Comparison of ENCODE assay signal across 12 mouse cellular contexts in the genomic region with DNA sequence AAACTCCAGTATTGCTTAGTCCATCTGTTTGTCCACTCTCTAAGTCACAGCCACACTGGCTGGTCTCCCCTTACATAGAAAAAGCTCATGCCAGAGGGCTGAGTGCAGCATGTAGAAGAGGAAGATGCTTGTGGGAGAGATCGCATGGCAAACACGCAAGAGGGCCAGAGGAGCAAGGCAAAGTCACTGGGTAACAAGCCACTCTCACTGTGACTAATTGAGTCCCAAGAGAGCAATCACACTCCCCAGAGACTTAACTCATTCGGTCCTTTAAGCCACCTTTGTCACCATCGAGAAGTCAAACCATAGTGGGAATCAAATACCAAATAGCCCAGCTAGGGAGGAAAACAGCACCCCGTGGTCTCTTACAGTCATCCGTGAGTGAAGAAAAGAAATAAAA.
"Had no signal": no experiment of that assay in that cellular context is flagged by ENCODE, and none has a peak within 500 bp of the region (broad histone marks: within the 10 kb centered on the region; RNA-seq: fewer than 3 reads in every experiment).

No protein-coding gene starts in this region.

- H3K36me3 ChIP-seq: limb, embryonic 15.5 days; liver, embryonic 12.5 days had no signal

- H3K27me3 ChIP-seq: limb, embryonic 15.5 days had no signal

- DNase-seq: kidney, adult 8-10 months; kidney, postnatal 25 days; layer of hippocampus, adult 9-11 months; layer of hippocampus, postnatal 36 days; lung, embryonic 14.5 days; lung, postnatal 10 days; right cerebral cortex, adult 18-20 months; right cerebral cortex, postnatal 25 days; thymus, adult 2 months; thymus, postnatal 36 days had no signal
